Mouse (Mus musculus): ENCODE measurements around the gene Aqp9.

Aqp9 gene

GRCm38 (mm10) chr9:71068866-71069390, 99.6 kb downstream of the Aqp9 start:
- DNase-seq (ENCODE audit: inconsistent age in 2 of 2, low spot score in 1 of 2) = peak in 1 of 2 experiments; percentile 15

- DNase-seq (ENCODE audit: inconsistent age in 2 of 2, low spot score in 1 of 2) = peak in 1 of 2 experiments; percentile 11
Observed at GRCm38 (mm10) chr9:71067156-71067555, 101.3 kb downstream of the Aqp9 start.

GRCm38 (mm10) chr9:71066491-71066890, 102.0 kb downstream of the Aqp9 start:
- DNase-seq (ENCODE audit: inconsistent age in 2 of 2, low spot score in 1 of 2) = peak in 1 of 2 experiments; percentile 11

GRCm38 (mm10) chr9:71065343-71065875, 103.1 kb downstream of the Aqp9 start:
- DNase-seq (ENCODE audit: inconsistent age in 2 of 2, low spot score in 1 of 2) = peak in 1 of 2 experiments; percentile 13

- no peak for DNase-seq (ENCODE audit: inconsistent age in 2 of 2, low spot score in 1 of 2)
Observed at GRCm38 (mm10) chr9:71064291-71064840, 104.1 kb downstream of the Aqp9 start.

GRCm38 (mm10) chr9:71063551-71063950, 104.9 kb downstream of the Aqp9 start:
- peak in 1 of 2 experiments; percentile 21 for DNase-seq (ENCODE audit: inconsistent age in 2 of 2, low spot score in 1 of 2)

GRCm38 (mm10) chr9:71062976-71063375, 105.5 kb downstream of the Aqp9 start:
- DNase-seq (ENCODE audit: inconsistent age in 2 of 2, low spot score in 1 of 2) = no peak

- DNase-seq (ENCODE audit: inconsistent age in 2 of 2, low spot score in 1 of 2) = peak; percentile 66 to 88
Observed at GRCm38 (mm10) chr9:71062301-71062700, 106.2 kb downstream of the Aqp9 start.
